22 mouse cellular contexts compared by ENCODE assay signal in the genomic region with DNA sequence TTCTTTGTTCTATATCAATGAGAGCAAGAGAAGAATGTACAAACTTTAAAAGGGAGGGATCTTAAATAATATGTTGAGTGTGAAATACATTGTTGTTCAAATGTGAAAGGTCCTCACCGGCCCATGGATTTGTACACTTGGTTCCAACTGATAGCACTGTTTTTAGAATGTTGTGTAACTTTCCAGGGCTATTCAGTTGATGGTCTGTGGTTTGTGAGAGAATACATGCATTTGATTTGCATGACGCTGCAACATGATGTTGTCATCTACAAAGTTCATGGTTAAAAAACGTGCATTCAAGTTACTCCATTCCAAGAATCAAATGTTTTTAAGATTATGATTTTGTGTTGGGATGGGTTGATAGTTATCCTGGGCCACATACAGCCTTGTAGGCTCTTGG.
A peak's percentile ranks its signal among the peaks of the same experiment; 100 is the strongest.
DNase-seq lines count a peak whose midpoint lies in the region; ATAC-seq and TF ChIP-seq lines count a peak whose summit lies in the region.
"Had no signal": no experiment of that assay in that cellular context is flagged by ENCODE, and none has a peak within 500 bp of the region (broad histone marks: within the 10 kb centered on the region; RNA-seq: fewer than 3 reads in every experiment).

No protein-coding gene starts in this region.

- ATAC-seq in common myeloid progenitor, adult 5-6 weeks (replicated peaks; ENCODE audit: low read depth, poor library complexity, severe bottlenecking), result 0 out of 2 replicates have a peak, but pooled peaks have one; percentile 25
- ATAC-seq in granulocyte monocyte progenitor cell, adult 5-6 weeks (replicated peaks; ENCODE audit: poor library complexity, severe bottlenecking), result peak; percentile 76
- ATAC-seq in megakaryocyte progenitor cell, adult 5-6 weeks (replicated peaks; ENCODE audit: poor library complexity), result peak; percentile 63
- ATAC-seq: activated CD4-positive, CD25-positive, alpha-beta regulatory T cell, adult 4 months; CD4-positive, CD25-positive, alpha-beta regulatory T cell, adult 4 months; Patski had no signal

- H3K4me3 ChIP-seq in gastrocnemius, adult 2 months, result no peak overlapping the region

- H3K27ac ChIP-seq in gastrocnemius, adult 2 months, result no peak overlapping the region

- no peak for TF ChIP-seq CTCF in gastrocnemius, adult 2 months (IDR thresholded peaks at IDR 0.05)

- intact Hi-C loops in gastrocnemius, adult 2 months (cut with DNase I), result no loop called here

- peak; percentile 62 for DNase-seq in 416B (ENCODE audit: low read depth)
- DNase-seq in kidney, postnatal 10 days, result no peak
- DNase-seq in gastrocnemius, adult 2 months, result no peak
- no peak for DNase-seq in frontal cortex, adult 2 months (ENCODE audit: extremely low spot score in 1 of 2, low spot score in 1 of 2)
- DNase-seq in adrenal gland, adult 18-20 months (ENCODE audit: low spot score in 2 of 2), result no peak
- DNase-seq: adrenal gland, adult 2 months; adrenal gland, adult 8-10 months; adrenal gland, postnatal 10 days; adrenal gland, postnatal 14 days; adrenal gland, postnatal 25 days; adrenal gland, postnatal 36 days; B cell, adult 2 months; cerebellum, adult 11 months; cerebellum, adult 11-12 months; cerebellum, adult 18-20 months; cerebellum, adult 2 months had no signal

Comparison
In these comparisons a context has a peak if more than half of its experiments do, and no peak if none do; other contexts are left out.
1. ATAC-seq: peak in every context shown above with its lines; median percentile 76 in granulocyte monocyte progenitor cell, adult 5-6 weeks; 63 in megakaryocyte progenitor cell, adult 5-6 weeks; 25 in common myeloid progenitor, adult 5-6 weeks.